8 mouse cellular contexts compared by ENCODE assay signal in genomic region chr1:152090564-152091545, GRCm38 (mm10). TPM values are rescaled to one million over a fixed set of nuclear protein-coding genes. Genes with fewer than 3 reads are reported as not detected.
DNase-seq lines count a peak whose midpoint lies in the region; ATAC-seq lines count a peak whose summit lies in the region.

No protein-coding gene starts in this region.

- H3K4me3 ChIP-seq in intestine, embryonic 15.5 days (replicated peaks): peak overlapping the region; percentile 94
- peak overlapping the region; percentile 89 for H3K4me3 ChIP-seq in limb, embryonic 12.5 days (replicated peaks)
- H3K4me3 ChIP-seq in midbrain, embryonic 13.5 days (replicated peaks): peak overlapping the region; percentile 90
- H3K4me3 ChIP-seq in stomach, embryonic 15.5 days (replicated peaks): peak overlapping the region; percentile 88

- peak overlapping the region; percentile 87 for H3K4me2 ChIP-seq in intestine, embryonic 15.5 days (replicated peaks)
- peak overlapping the region; percentile 89 for H3K4me2 ChIP-seq in limb, embryonic 12.5 days
- H3K4me2 ChIP-seq in midbrain, embryonic 13.5 days (replicated peaks): peak overlapping the region; percentile 84
- H3K4me2 ChIP-seq in stomach, embryonic 15.5 days: peak overlapping the region; percentile 93

- peak; percentile 23 for ATAC-seq in common myeloid progenitor, adult 5-6 weeks (replicated peaks; ENCODE audit: low read depth, poor library complexity, severe bottlenecking)
- peak; percentile 72 for ATAC-seq in intestine, embryonic 15.5 days
- peak; percentile 83 for ATAC-seq in limb, embryonic 12.5 days (ENCODE audit: insufficient number of reproducible peaks, insufficient read depth, low FRiP score, low TSS enrichment, low read depth)
- ATAC-seq in midbrain, embryonic 13.5 days: peak; percentile 86
- peak; percentile 69 for ATAC-seq in stomach, embryonic 15.5 days (ENCODE audit: insufficient read depth, low FRiP score, low read depth)

- H3K27ac ChIP-seq in intestine, embryonic 15.5 days: peak overlapping the region; percentile 84
- peak overlapping the region; percentile 84 for H3K27ac ChIP-seq in limb, embryonic 12.5 days
- H3K27ac ChIP-seq in midbrain, embryonic 13.5 days: peak overlapping the region; percentile 98
- H3K27ac ChIP-seq in stomach, embryonic 15.5 days: peak overlapping the region; percentile 93

- no peaks in the 10 kb centered on the region for H3K9me3 ChIP-seq in intestine, embryonic 15.5 days
- H3K9me3 ChIP-seq in limb, embryonic 12.5 days: no peaks in the 10 kb centered on the region
- no peaks in the 10 kb centered on the region for H3K9me3 ChIP-seq in midbrain, embryonic 13.5 days
- no peaks in the 10 kb centered on the region for H3K9me3 ChIP-seq in stomach, embryonic 15.5 days

- peak overlapping the region; percentile 90 for H3K9ac ChIP-seq in intestine, embryonic 15.5 days
- H3K9ac ChIP-seq in limb, embryonic 12.5 days (replicated peaks): peak overlapping the region; percentile 94
- H3K9ac ChIP-seq in midbrain, embryonic 13.5 days (replicated peaks): peak overlapping the region; percentile 96
- peak overlapping the region; percentile 35 for H3K9ac ChIP-seq in stomach, embryonic 15.5 days

- 2% methylated on average over 35 of the region's 36 CpGs for WGBS in intestine, embryonic 15.5 days
- 2% methylated on average over 36 of the region's 36 CpGs for WGBS in limb, embryonic 12.5 days
- WGBS in midbrain, embryonic 13.5 days: under 1% methylated on average over 36 of the region's 36 CpGs
- 3% methylated on average over 35 of the region's 36 CpGs for WGBS in stomach, embryonic 15.5 days

- H3K27me3 ChIP-seq in intestine, embryonic 15.5 days (replicated peaks): no peaks in the 10 kb centered on the region
- peaks cover 5% of the 10 kb centered on the region; the same call in 1 of the 2 replicates for H3K27me3 ChIP-seq in limb, embryonic 12.5 days
- H3K27me3 ChIP-seq in midbrain, embryonic 13.5 days: no peaks in the 10 kb centered on the region
- H3K27me3 ChIP-seq in stomach, embryonic 15.5 days (replicated peaks): no peaks in the 10 kb centered on the region

- peak; percentile 16 to 31 for DNase-seq in urinary bladder, adult 18-20 months (ENCODE audit: low spot score in 2 of 2)
- no peak for DNase-seq in urinary bladder, postnatal 4 days (ENCODE audit: low spot score in 2 of 2)
- DNase-seq in gastrocnemius, postnatal 36 days: peak; percentile 25 to 56

- H3K4me1 ChIP-seq in intestine, embryonic 15.5 days (replicated peaks): peaks cover 14% of the 10 kb centered on the region
- peaks cover 34% of the 10 kb centered on the region for H3K4me1 ChIP-seq in limb, embryonic 12.5 days (replicated peaks)
- H3K4me1 ChIP-seq in midbrain, embryonic 13.5 days (replicated peaks): peaks cover 42% of the 10 kb centered on the region
- H3K4me1 ChIP-seq in stomach, embryonic 15.5 days: peaks cover 31% of the 10 kb centered on the region

- H3K36me3 ChIP-seq in intestine, embryonic 15.5 days: no peaks in the 10 kb centered on the region
- H3K36me3 ChIP-seq in limb, embryonic 12.5 days: no peaks in the 10 kb centered on the region
- no peaks in the 10 kb centered on the region for H3K36me3 ChIP-seq in midbrain, embryonic 13.5 days
- no peaks in the 10 kb centered on the region for H3K36me3 ChIP-seq in stomach, embryonic 15.5 days

- intact Hi-C loops in gastrocnemius, postnatal 36 days (cut with DNase I): loop anchor here (10.0 kb wide), 1 partner anchor 274 kb away; no protein-coding TSS in a partner anchor

RNA-seq across cellular contexts. Expression of gene 1700025G04Rik, which starts 0.9 kb away (rescaled TPM):
- total RNA-seq in common myeloid progenitor, adult 5-6 weeks (2017): 18.9 and 21.8 TPM in 2 replicates
- total RNA-seq in gastrocnemius, postnatal 36 days (2021): 10 to 100 TPM; 69.8 to 72.2 TPM
- polyA plus RNA-seq in intestine, embryonic 15.5 days (2015; fragmentation: Nextera tagmentation; extraction: Ambion mirVana): 31.1 and 32.8 TPM in 2 replicates
- 28.3 and 31.1 TPM in 2 replicates for polyA plus RNA-seq in limb, embryonic 12.5 days (2016; fragmentation: Nextera tagmentation; extraction: Ambion mirVana)
- 37.6 and 41.1 TPM in 2 replicates for polyA plus RNA-seq in midbrain, embryonic 13.5 days (2015; fragmentation: Nextera tagmentation; extraction: Ambion mirVana)
- 32.3 and 35.2 TPM in 2 replicates for polyA plus RNA-seq in stomach, embryonic 15.5 days (2015; fragmentation: Nextera tagmentation; extraction: Ambion mirVana)

Comparison
In these comparisons a context has a peak if more than half of its experiments do, and no peak if none do; other contexts are left out.
1. DNase-seq: peak in urinary bladder, adult 18-20 months (2 of 2) and gastrocnemius, postnatal 36 days (2 of 2); none in urinary bladder, postnatal 4 days (0 of 2).
2. ATAC-seq: peak in every context shown above with its lines; median percentile 86 in midbrain, embryonic 13.5 days; 83 in limb, embryonic 12.5 days; 72 in intestine, embryonic 15.5 days; 69 in stomach, embryonic 15.5 days; 23 in common myeloid progenitor, adult 5-6 weeks.
3. H3K9ac ChIP-seq: peak in every context shown above with its lines; median percentile 96 in midbrain, embryonic 13.5 days; 94 in limb, embryonic 12.5 days; 90 in intestine, embryonic 15.5 days; 35 in stomach, embryonic 15.5 days.
4. Peak in every context shown above with its lines, with median percentiles within 50 percentile points of each other: H3K27ac ChIP-seq, H3K4me2 ChIP-seq and H3K4me3 ChIP-seq.